25 mouse cellular contexts compared by ENCODE assay signal in the genomic region with DNA sequence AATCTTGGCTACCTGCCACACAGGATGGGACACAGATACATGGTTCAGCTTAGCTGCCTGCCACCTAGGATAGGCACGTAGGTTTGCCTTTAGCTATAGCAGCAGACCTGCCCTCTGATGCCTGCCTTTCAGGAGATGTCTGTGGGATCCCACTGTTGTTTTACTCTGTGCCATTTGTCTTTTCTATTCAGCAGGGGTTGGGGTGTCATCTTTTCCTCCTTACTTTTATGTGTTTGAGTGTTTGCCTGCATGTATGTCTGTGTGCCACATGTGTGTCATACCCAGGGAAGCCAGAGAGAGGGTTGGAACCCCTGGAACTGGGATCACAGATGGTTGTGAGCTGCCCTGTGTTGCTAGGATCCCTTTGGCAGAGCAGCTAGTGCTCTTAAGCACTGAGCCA.
DNase-seq lines count a peak whose midpoint lies in the region; ATAC-seq and TF ChIP-seq lines count a peak whose summit lies in the region.
"Had no signal": no experiment of that assay in that cellular context is flagged by ENCODE, and none has a peak within 500 bp of the region (broad histone marks: within the 10 kb centered on the region; RNA-seq: fewer than 3 reads in every experiment).

No protein-coding gene starts in this region.

- H3K4me1 ChIP-seq in heart, postnatal 0 days (ENCODE audit: control insufficient read depth, insufficient read depth): peaks cover 36% of the 10 kb centered on the region
- H3K4me1 ChIP-seq in midbrain, embryonic 11.5 days (ENCODE audit: control insufficient read depth, insufficient read depth, low read length): peaks cover 6% of the 10 kb centered on the region
- H3K4me1 ChIP-seq in midbrain, embryonic 16.5 days (ENCODE audit: control insufficient read depth, insufficient read depth, low read length): no peaks in the 10 kb centered on the region
- H3K4me1 ChIP-seq: forebrain, embryonic 15.5 days had no signal

- WGBS in heart, postnatal 0 days: 45% methylated on average over 1 of the region's 1 CpGs
- 73% methylated on average over 1 of the region's 1 CpGs for WGBS in midbrain, embryonic 11.5 days
- 47% methylated on average over 1 of the region's 1 CpGs for WGBS in midbrain, embryonic 16.5 days

- DNase-seq in gastrocnemius, adult 2 months: no peak
- no peak for DNase-seq in gastrocnemius, adult 8-10 months (ENCODE audit: low spot score in 2 of 2)
- DNase-seq in heart, postnatal 0 days (ENCODE audit: low spot score): no peak
- DNase-seq in heart, adult 18-20 months: no peak
- peak; percentile 79 for DNase-seq in midbrain, embryonic 11.5 days (ENCODE audit: low spot score, missing footprints)
- DNase-seq: adrenal gland, postnatal 10 days; adrenal gland, postnatal 36 days; cerebellum, adult 18-20 months; cerebellum, adult 9-11 months; cerebellum, postnatal 36 days; embryo, embryonic 11 days; gastrocnemius, postnatal 14 days; heart, adult 2 months; kidney, adult 18-20 months had no signal

- no peak overlapping the region for H3K4me3 ChIP-seq in gastrocnemius, adult 2 months
- H3K4me3 ChIP-seq in heart, postnatal 0 days (ENCODE audit: low read depth, low read length): no peak overlapping the region
- no peak overlapping the region for H3K4me3 ChIP-seq in midbrain, embryonic 11.5 days (ENCODE audit: low read depth, low read length)
- H3K4me3 ChIP-seq in midbrain, embryonic 16.5 days (ENCODE audit: low read depth, low read length): no peak overlapping the region
- H3K4me3 ChIP-seq: embryonic facial prominence, embryonic 10.5 days; embryonic facial prominence, embryonic 13.5 days; erythroblast, embryonic 14.5 days; forebrain, embryonic 12.5 days; forebrain, embryonic 15.5 days; heart, adult 2 months; heart, embryonic 13.5 days; hindbrain, embryonic 12.5 days; hindbrain, embryonic 15.5 days had no signal

- H3K9ac ChIP-seq in heart, postnatal 0 days (replicated peaks; ENCODE audit: low read depth, low read length): no peak overlapping the region; the same call in 1 of the 2 replicates
- no peak overlapping the region for H3K9ac ChIP-seq in midbrain, embryonic 11.5 days (ENCODE audit: low read length)
- no peak overlapping the region for H3K9ac ChIP-seq in midbrain, embryonic 16.5 days (ENCODE audit: low read depth, low read length)
- H3K9ac ChIP-seq: embryonic facial prominence, embryonic 13.5 days; forebrain, embryonic 12.5 days; forebrain, embryonic 15.5 days; heart, embryonic 13.5 days; hindbrain, embryonic 12.5 days; hindbrain, embryonic 15.5 days had no signal

- TF ChIP-seq CTCF in gastrocnemius, adult 2 months (IDR thresholded peaks at IDR 0.05): no peak
- no peak for TF ChIP-seq CTCF in heart, postnatal 0 days (IDR thresholded peaks at IDR 0.05; ENCODE audit: low read depth)

- no peak overlapping the region for H3K4me2 ChIP-seq in heart, postnatal 0 days (ENCODE audit: low read depth, low read length)
- no peak overlapping the region for H3K4me2 ChIP-seq in midbrain, embryonic 11.5 days
- no peak overlapping the region for H3K4me2 ChIP-seq in midbrain, embryonic 16.5 days (ENCODE audit: low read length)
- H3K4me2 ChIP-seq: embryonic facial prominence, embryonic 13.5 days; forebrain, embryonic 12.5 days; forebrain, embryonic 15.5 days; heart, embryonic 13.5 days; hindbrain, embryonic 12.5 days; hindbrain, embryonic 15.5 days had no signal

- H3K36me3 ChIP-seq in heart, postnatal 0 days (replicated peaks; ENCODE audit: control insufficient read depth, insufficient read depth, low read length): no peaks in the 10 kb centered on the region; the same call in 1 of the 2 replicates
- no peaks in the 10 kb centered on the region for H3K36me3 ChIP-seq in midbrain, embryonic 11.5 days (ENCODE audit: control insufficient read depth, insufficient read depth, low read length)
- no peaks in the 10 kb centered on the region for H3K36me3 ChIP-seq in midbrain, embryonic 16.5 days (ENCODE audit: control insufficient read depth, insufficient read depth, low read length)
- H3K36me3 ChIP-seq: embryonic facial prominence, embryonic 10.5 days; embryonic facial prominence, embryonic 13.5 days; forebrain, embryonic 12.5 days; forebrain, embryonic 15.5 days; G1E; hindbrain, embryonic 12.5 days; hindbrain, embryonic 15.5 days had no signal

- H3K27ac ChIP-seq in gastrocnemius, adult 2 months: peak overlapping the region; percentile 88
- 0 out of 2 replicates have a peak overlapping the region, but pooled peaks have one; percentile 65 for H3K27ac ChIP-seq in heart, postnatal 0 days (ENCODE audit: low read depth)
- H3K27ac ChIP-seq in midbrain, embryonic 11.5 days (ENCODE audit: low read depth, low read length): no peak overlapping the region
- H3K27ac ChIP-seq in midbrain, embryonic 16.5 days (ENCODE audit: low read length): no peak overlapping the region
- H3K27ac ChIP-seq: embryonic facial prominence, embryonic 10.5 days; embryonic facial prominence, embryonic 13.5 days; forebrain, embryonic 12.5 days; forebrain, embryonic 15.5 days; hindbrain, embryonic 12.5 days; hindbrain, embryonic 15.5 days had no signal

- ATAC-seq in heart, postnatal 0 days (ENCODE audit: insufficient read depth, low read depth): no peak
- ATAC-seq in midbrain, embryonic 11.5 days (ENCODE audit: low FRiP score): no peak
- ATAC-seq in midbrain, embryonic 16.5 days: no peak
- ATAC-seq: forebrain, embryonic 15.5 days; Patski had no signal

- intact Hi-C loops in gastrocnemius, adult 2 months (cut with DNase I): no loop called here

- TF ChIP-seq EP300 in heart, postnatal 0 days (IDR thresholded peaks at IDR 0.05; ENCODE audit: low read depth): no peak

- no peaks in the 10 kb centered on the region for H3K9me3 ChIP-seq in heart, postnatal 0 days (replicated peaks; ENCODE audit: control insufficient read depth, low read length)
- H3K9me3 ChIP-seq in midbrain, embryonic 11.5 days (ENCODE audit: control insufficient read depth, low read length): no peaks in the 10 kb centered on the region
- H3K9me3 ChIP-seq in midbrain, embryonic 16.5 days (replicated peaks; ENCODE audit: control insufficient read depth, low read length, poor library complexity, severe bottlenecking): no peaks in the 10 kb centered on the region
- H3K9me3 ChIP-seq: embryonic facial prominence, embryonic 10.5 days; embryonic facial prominence, embryonic 13.5 days; forebrain, embryonic 12.5 days; forebrain, embryonic 15.5 days; heart, embryonic 13.5 days; hindbrain, embryonic 12.5 days; hindbrain, embryonic 15.5 days had no signal

- H3K27me3 ChIP-seq in heart, postnatal 0 days (ENCODE audit: control insufficient read depth, insufficient read depth, low read length): no peaks in the 10 kb centered on the region
- no peaks in the 10 kb centered on the region for H3K27me3 ChIP-seq in midbrain, embryonic 11.5 days (ENCODE audit: control insufficient read depth, insufficient read depth, low read length)
- H3K27me3 ChIP-seq in midbrain, embryonic 16.5 days (ENCODE audit: control insufficient read depth, insufficient read depth, low read depth, low read length): no peaks in the 10 kb centered on the region
- H3K27me3 ChIP-seq: embryonic facial prominence, embryonic 13.5 days; forebrain, embryonic 12.5 days; forebrain, embryonic 15.5 days; heart, embryonic 13.5 days; hindbrain, embryonic 12.5 days; hindbrain, embryonic 15.5 days; Patski had no signal

Comparison
In these comparisons a context has a peak if more than half of its experiments do, and no peak if none do; other contexts are left out.
1. H3K27ac ChIP-seq: peak in gastrocnemius, adult 2 months (single experiment) and heart, postnatal 0 days (single experiment); none in midbrain, embryonic 11.5 days (single experiment) and midbrain, embryonic 16.5 days (single experiment).